Mouse (Mus musculus) thymus, postnatal 25 days (tissue): ENCODE measurements around the gene Dph7.

Source experiments
- DNase-seq: peaks from one replicate; pipeline ENCODE4 v3.0.0; 2022

The Dph7 gene

DNA sequence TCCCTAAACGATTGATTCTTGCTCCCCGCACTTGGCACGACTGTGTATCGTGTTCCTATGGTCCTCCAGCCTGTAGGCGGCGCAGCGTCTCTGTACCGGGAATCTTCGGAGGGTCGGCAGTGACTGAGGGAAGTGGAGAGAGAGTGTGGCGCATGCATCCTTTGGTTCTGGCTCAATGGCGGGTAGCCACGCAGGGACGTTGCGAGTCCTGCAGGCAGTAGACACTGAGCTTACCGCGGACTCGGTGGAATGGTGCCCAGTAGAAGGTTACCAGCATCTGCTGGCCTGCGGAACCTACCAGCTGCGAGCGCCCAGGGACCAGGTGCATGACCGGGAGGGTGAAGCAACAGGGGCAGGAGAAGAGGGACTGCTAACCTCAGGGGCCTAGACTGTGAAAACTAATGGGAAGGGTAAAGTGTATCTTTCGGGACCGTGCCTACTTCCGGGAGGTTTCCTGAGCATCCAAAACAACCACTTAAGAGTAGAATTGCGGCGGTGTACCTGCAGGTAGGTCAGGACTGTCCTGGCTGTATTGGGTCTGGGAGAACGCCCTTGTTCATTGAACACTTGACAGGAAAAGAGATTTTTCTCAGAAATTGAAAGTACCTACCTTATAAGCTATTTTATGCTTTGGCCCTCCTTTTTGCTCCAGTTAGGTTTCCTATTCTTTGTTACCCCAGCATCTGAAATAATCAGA is at the start of gene Dph7:
Gene Dph7 (plus strand): TSS at position 97 of the 697 bp plus-strand sequence.
- peak; percentile 88 for DNase-seq

DNA sequence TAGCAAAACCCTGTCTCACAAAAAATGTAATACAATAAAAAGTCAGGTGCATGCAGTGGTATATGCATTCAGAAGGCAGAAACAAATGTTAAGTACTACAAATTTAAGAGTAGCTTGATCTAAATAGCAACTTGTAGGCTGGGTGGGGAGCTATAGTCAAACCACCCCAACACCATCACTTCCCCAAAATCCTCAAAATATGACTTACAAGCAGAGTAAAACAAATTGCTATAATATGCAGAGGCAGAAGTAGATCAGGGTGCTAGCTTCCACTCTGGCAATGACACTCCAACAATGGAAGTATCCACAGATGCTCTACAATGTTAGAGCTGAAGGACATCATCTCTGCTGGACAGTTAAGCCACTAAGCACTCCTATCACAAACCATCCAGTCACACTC is 49.6 kb upstream of the Dph7 start:
- DNase-seq: no peak

DNA sequence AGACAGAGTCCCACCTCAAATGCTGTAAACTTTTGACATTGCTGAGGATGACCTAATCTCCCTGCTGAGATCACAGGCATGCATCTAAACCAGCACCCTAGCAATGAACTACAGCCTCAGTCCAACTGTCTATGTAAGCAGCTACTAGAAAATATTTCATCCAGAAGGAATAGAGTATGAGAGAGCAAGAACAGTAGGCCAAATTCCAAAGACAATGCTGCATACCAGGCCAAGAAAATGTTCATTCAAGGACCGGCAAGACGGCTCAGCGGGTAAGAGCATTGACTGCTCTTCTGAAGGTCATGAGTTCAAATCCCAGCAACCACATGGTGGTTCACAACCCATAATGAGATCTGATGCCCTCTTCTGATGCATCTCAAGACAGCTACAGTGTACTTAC is 47.4 kb upstream of the Dph7 start:
- no peak for DNase-seq

DNA sequence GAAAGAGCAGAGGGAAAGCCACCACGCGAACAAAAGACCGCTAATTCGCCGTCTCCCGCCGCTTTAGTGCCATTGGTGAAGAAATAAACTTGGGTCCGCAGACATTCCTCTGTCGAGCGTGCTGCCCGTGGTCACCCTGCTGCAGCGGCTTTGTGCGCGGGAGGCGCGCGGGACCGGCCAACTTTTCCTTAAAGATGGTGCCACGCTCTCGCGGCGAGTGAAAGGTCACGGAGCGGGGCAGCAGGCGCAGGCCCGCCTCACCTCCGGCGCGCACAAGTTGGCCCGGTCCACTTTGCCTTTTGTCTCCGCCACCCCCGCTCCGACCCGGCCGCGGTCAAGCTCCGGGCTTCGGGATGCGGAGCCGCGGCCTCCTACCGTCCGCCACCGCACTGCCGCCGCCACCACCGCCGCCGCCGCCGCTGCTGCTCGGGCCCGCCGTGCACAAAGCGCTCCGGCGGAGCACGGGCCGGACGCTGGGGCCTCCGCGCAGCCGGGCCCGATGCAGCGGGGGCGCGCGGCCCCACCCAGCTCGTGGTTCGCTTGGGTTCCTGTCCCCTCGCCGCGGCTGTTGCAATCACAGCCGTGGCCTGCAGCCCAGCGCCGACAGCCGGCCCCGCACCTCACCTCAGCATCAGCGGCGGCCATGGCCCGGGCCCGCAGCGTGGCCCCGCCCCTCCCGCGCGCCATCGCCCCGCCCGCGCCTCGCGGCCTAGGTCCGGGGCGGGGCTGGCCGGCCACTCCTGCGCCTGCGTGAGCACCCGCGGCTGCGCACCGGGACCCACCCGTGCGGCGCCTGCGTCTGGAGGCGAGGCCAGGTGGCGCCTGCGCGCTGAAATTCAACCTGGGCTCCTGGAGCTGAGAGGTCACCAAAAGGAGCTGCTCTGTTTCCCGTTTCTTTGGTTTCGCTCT is 43.0 kb upstream of the Dph7 start, which contains the start of gene Ehmt1:
Gene Ehmt1 (minus strand): TSS at position 685 of the 909 bp plus-strand sequence.
- DNase-seq: peak; percentile 95

DNA sequence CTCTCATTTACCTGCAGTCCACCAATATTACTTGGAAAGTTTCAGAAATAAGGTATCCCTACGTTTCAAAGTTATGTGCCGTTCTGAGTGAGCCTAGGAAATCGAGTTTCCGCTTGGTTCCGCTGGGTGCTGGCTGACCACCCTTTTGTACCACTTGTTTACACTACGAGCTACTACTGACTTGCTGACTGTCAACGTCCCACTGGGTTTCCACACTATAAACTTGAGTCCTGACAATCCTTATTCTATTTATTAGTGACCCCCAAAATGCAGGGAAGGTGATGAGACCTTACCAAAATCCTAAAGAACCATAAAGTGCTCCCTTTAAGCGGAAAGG is 42.4 kb upstream of the Dph7 start:
- DNase-seq: no peak

DNA sequence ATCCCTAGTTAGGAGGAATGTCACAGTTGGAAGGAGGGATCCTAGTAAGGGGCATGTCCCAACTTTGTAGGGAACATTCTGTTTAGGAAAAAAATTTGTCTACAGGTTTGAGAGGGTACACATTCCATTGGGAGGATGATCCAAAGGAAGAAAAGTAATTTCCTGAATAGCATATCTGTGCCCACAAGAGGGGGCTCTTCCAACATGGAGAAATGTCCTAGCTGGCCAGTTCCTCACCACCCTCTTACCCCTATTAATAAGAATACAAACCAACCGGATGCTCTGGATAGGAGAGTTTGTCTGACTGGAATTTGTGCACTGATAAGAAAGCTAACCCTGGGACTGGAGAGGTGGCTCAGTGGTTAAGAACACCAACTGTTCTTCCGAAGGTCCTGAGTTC is 38.6 kb upstream of the Dph7 start:
- no peak for DNase-seq

DNA sequence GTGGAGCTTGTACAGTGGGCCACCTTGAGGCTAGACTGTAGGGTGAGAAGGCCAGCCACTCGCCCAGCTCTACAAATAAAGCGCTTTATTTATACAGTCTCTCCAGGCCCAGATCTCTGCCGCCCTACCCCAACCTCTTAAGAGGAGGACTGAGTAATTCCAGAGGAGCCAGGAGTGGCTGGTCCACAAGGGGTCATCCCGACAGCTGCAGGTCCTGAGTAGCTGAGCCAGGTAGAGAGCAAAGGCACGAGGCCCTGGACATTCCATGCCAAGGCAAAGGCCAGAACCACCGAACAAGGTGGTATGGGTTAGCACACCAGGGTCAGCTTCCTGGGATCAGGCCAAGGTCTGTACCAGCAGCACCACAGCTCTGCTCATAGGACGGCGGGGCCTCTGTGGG is 36.9 kb upstream of the Dph7 start:
- no peak for DNase-seq

DNA sequence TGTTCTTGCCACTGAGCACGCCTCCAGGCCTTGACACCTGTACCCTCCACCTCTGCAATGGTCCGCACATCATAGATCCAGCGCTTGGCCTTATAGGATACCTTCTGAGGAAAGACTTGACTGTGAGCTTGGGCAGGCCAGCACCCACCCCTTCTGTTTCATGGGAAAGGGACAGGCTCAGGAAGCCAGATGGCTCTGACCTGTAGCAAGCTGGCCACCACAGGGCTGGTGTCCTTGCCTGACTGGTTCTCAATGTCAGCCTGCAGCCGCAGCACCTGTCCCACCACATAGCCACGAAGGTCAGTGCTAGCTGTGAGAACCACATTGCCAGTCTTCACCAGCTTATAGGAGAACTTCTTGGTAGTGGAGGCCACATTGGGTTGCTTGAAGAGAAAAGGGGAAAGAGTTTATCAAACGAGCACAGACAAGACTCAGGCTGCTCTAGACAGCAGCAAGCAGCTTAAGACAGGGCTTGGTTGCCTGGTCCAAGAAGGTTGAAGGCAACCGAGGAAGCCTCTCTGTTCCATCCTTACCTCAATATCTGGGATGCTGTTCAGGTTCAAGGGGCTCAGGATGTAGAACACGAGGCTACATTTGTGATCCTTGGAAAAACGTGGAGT is 35.7 kb upstream of the Dph7 start:
- no peak for DNase-seq

DNA sequence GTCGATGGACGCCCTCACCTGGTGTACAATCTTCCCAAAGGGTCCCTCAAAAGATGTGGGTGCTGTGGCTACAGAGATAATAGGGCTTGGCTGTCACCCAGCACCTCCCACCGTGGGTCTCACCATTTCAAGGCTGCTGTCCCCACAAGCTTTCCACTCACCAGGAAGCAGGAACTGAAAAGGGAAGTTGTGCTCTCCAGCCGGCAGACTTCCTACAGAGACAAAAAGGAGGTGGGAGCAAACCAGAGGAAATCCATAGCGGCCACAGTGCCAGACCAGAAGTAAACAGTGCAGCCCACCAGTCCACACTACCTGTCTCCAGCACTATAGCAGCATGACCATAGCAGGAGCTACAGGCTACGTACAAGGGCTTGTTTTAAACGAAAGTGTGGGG is 35.2 kb upstream of the Dph7 start:
- no peak for DNase-seq

DNA sequence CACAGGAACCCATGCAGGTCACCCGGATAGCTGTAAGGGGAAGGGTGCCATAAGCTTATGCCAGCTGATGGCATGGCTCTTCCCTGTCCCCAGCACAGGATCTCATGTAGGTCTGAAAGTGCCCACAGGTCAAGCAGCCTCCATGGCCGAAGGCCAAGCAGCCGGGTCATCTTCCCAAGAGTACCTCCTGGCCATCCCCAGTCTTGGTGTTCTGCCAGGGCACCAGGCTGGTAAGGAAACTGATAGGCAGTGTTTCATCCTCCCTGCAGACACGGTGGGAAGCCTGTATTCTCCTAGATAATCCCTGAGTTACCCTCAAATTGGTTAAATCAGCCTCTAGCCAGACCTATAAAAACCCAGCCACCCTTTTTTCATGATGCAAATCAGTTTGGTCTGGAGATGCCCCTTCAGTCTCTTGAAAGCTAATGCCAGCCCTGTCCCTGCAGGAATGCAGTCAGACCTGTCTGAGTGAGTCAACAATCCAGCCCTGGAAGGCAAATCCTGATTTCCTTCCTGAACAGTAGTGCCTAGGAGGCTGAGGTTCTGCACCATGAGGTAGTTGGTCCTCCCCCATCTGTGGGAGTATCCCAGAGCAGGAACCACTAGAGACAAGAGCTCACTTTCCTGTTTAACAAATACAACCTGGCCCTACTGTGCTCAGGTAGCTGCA is 34.3 kb upstream of the Dph7 start:
- DNase-seq: no peak

DNA sequence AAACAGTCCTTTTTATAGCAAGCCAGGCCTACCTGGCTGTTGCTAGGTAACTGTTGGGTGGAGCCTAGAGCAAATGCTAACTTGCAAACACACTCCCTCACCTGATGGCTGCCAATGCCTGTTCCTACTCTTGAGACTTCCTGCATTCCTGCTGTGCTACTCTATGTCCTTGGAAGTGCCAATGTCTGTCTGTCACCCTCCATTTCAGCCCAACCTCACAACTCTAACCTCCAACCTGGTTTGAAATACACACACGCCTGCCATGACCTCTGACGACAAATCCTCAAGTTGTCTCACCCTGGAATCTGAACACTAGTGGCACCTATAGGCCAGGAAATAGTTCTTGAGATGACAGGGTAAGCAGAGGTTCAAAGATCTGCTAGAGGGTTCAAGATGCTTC is 33.1 kb upstream of the Dph7 start:
- no peak for DNase-seq

DNA sequence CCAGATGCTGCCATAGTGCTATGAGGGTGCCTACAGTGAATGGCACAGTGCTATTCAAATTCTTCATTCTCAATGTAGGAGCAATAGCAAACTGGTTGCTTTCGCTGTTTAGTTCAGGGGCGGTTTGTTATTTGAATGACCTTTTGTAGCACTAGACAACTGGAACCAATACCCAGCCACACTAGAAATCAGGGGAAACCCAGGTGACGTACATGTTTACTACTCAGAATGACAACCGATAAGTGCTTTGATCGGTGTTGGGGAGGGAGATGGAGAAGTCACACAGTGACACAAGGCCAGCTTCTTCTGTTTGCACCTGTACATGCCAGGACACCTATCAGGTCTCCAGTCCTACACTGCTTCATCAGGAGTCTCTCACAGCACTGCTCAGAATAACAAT is 32.6 kb upstream of the Dph7 start:
- DNase-seq: no peak

DNA sequence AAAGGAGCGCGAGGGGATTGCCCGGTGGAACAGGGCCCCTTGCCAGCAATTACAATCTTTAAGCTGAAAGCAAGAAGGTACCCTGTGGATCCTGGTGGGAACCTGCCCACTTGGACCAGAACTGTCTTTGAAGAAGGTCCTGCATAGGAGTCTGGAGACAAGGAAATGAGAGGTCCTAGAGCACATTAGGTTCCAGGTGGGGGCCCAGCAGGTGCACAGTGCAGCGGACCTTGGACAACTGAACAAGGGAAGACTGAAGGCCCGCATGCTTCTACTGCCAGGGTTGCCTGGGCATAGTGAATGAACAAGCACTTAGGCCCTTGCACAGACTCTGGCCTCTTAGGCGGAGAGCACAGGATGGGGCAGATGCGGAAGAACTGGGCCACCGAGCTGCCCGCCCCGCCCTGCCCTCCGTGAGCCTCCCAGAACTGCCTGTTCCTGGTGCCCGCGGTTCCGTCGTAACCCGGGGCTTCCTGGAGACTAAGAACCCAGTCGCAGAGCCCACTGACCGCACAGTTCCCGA is 27.7 kb upstream of the Dph7 start:
- DNase-seq: no peak

DNA sequence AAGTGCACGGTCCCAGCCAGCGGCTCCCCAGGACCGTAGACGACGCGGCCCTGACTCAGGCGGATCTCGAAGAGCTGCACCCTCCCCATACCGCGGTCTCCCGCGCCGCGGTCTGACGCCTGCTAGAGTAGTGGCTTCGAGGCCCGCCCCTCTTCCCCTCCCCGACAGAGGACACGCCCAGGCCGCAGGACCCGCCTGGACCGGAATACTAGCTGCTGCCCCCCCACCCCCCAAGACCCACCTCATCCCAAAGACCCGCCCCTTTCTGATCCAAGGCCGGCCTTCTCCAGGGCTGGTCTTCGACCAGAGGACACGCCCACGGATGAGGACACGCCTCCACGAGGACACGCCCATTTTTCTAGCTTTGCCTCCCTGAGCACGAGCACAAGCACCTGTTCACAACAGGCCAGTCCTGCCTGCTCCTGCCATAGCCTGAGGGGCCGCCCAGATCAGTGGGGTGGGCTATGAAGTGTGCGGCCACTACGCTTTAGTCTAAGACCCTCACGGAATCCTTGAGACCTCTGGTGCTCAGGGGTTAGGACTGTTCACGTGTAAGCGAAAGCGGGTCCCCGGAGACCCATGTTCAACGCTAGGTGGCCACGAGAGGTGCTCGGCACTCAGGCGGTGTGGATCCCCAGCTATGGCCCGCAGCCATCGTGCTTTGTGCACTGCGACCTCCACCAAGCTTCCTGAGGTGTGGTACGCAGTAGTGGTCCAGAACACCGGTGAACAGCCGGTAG is 27.0 kb upstream of the Dph7 start, which contains the start of gene Arrdc1:
Gene Arrdc1 (minus strand): TSS at position 196 of the 740 bp plus-strand sequence.
- DNase-seq: peak; percentile 95

DNA sequence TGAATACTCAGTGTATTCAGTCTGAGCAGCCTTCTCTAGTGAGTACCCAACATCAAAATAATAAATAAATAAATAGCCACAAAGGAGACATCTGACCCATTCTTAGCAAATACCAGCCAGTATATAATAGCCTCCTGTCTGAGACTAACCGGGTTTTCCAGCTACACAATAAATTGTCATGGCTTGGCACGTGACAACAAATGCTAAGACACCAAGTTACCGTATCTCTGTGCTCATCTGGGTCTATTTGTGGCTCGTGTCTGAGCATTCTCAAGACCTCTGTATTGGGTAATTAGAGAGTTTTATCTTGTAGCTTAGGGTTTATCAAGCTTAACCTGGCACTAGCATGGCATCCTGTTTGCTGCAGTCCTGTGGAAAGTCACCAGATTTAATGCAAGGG is 20.1 kb upstream of the Dph7 start:
- no peak for DNase-seq

DNA sequence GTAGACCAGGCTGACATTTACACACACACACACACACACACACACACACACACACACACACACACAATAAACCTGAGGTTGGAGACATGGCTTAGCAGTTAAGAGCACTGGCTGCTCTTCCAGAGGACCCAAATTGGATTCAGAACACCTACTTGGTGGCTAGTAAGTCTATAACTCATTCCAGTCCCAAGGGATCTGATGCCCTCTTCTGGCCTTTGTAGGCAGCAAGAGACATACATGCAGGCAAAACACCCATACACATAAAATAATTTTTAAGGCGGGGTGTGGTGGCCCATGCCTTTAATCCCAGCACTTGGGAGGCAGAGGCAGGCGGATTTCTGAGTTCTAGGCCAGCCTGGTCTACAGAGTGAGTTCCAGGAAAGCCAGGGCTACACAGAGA is 17.9 kb upstream of the Dph7 start:
- DNase-seq: peak; percentile 29

DNA sequence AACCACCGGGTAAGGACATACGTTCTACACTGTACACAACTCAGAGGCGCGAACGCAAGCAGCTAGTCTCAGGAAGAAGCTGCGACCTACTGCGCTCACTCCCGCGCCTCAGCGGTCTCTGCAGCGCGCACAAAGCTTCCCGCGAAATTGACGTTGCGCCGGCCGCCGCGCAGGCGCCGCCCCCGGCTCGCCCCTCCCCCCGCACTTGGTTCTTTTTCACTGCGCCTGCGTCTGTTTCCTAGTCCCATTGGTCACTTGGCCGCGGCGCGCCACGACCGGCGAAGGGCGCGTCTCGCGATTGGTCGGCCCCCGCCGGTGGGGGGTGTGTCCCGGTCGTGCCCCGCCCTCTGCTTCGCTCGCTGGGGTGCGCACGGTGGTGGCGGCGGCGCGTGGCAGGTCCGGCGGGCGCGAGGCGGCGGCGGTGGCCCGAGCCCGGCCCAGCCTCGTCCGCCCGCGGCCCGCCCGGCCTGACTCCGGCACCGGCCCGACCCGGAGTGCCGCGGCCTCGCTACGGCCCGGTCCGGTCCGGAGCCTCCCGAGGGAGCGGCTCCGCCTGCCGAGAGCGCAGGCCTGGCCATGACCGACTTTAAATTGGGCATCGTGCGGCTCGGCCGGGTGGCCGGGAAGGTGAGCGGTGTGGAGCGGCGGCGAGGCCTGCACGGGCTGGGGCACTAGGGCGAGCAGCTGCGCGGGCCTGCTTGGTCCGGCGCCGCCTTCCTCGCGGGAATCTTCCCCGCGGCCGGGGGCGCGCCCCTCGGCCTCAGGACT is 12.6 kb upstream of the Dph7 start, which contains the start of gene Zmynd19:
Gene Zmynd19 (plus strand): TSS at position 372 of the 768 bp plus-strand sequence.
- peak; percentile 98 for DNase-seq

DNA sequence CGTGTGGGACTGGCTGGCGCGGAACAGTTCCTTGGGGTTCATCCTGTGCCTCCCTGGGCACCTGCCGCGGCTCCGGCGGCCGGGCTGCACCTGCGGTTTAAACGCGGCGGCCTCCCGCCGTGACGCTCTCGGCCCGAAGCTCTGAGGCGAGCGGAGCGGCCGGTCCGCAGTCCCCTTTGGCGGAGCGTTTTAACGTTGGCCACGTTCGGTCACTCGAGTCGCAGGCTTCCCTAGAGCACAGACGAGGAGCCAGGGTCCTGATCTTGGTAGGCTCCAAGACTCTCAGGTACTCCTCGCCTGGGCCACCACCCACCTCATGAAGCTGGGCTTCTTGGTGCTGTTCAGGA is 12.0 kb upstream of the Dph7 start:
- no peak for DNase-seq

DNA sequence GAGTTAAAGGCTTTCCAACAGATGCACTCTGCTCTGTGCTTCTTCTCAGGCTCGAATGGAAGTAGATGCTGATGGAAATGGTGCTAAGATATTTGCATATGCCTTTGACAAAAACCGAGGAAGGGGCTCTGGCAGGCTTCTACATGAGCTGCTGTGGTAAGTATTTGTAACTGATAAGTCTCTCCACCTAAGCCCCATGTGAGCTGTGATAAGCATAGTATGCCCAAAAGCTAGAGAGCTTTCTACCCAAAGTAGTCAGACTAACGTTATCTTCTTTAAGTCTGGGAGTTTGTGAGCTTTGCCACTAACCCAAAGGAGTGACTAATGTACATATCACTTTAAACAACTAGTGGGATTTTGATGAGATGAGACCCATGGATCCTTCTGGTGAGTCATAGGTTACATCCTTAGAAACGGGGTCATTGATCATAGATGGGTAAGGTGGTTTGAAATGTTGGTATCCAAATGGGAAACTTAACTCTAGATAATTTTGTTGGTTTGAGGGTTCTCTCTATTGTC is 9.6 kb upstream of the Dph7 start:
- DNase-seq: no peak

DNA sequence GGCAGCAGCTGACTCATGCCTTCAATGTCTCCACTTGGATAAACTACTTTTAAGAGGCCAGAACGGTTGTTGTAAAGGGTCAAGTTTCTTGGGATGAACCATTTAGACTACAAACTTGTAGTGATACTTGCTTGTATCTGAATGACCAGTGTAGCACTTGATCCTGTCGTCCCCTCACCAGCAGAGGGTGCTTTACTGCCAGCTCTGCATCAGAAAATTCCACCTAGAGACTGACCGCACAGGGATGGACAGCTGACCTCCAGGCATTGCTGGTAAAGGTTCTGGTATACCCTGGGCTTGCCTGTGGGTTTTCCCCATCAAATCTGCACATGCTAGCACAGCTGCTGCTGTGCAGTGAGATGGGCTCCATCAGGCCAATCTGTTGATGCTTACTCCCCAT is 1.3 kb upstream of the Dph7 start:
- DNase-seq: no peak

DNA sequence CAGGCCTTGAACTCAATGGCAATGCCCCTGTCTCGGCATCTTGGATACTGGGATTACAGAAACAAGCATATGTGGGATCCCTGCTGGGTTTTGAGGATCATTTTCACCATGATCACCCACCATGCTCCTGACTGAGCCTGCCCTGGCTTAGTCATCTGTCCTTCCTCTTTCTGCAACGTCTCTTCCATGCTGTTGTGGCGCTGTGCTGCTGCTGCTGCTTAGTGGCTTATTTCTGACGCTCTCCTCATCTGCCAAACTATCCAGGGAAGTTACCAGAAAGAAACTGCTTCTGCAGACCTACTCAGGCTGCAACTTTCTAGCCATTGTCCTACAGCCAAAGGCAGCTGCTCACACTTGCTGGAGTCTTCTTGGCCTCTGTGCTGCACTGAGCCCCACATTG is 8.2 kb downstream of the Dph7 start:
- DNase-seq: no peak
